Mouse (Mus musculus) activated CD4-positive, CD25-positive, alpha-beta regulatory T cell, adult 4 months (primary cell): Measurements from ENCODE around the gene Usp3. TPM values are rescaled to one million over a fixed set of nuclear protein-coding genes. Genes with fewer than 3 reads are reported as not detected.

Source experiments
- ATAC-seq: one replicate; pipeline ENCODE4 v1.8.0; 2017
- polyA plus RNA-seq, 2 experiments: library from polyadenylated mRNA; unstranded; fragments of 100-300 nt; shearing (Covaris generic); gene quantifications; one replicate each; pipeline ENCODE4 v1.2.1; 2017

Gene Usp3
- 100 to 1,000 TPM in 1 of 2 experiments, 10 to 100 TPM in 1; 95.5 to 156 TPM for polyA plus RNA-seq

GRCm38 (mm10) chr9:66592708-66593612 lies at the start of gene Usp3:
TSS of gene Usp3 (minus strand) at chr9:66593142.
- peak; percentile 80 for ATAC-seq

DNA sequence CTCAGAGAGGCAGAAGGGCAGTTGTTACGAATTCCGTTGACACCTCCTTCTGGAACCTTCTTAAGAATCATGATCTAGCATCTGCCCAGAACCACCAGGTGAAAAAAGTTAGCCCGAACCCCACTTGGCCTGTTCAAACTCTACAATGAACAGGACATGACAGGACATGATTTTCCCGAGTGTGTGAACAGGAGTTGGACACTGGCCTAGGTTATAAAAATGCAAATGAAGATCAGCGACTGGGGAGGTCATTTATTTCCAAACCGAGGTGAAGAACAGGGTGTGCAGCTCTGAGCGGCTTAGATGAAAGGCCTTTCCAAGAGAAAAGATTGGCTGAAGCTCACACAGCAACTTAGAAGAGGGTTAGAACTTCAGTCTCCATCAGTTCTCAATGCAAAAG lies 47.5 kb upstream of the Usp3 start:
- no peak for ATAC-seq

DNA sequence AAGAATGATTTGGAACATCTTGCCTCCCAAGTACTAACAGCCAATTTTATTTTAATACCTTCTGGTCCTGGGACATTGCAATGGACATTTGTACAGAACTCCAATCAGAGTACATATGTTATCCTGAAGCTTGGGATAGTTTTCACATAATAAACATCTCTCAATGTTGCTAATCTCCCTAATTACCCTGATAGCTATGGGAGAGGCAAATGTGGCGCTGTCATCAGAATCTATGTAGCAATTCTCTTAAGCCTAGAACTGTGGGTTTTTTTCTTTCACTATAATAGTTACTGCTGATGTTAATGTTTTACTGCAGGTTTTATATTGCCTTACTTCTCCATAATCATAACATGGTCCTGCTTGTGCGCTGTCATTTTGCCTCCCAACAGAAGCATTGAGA lies 46.7 kb upstream of the Usp3 start:
- no peak for ATAC-seq

DNA sequence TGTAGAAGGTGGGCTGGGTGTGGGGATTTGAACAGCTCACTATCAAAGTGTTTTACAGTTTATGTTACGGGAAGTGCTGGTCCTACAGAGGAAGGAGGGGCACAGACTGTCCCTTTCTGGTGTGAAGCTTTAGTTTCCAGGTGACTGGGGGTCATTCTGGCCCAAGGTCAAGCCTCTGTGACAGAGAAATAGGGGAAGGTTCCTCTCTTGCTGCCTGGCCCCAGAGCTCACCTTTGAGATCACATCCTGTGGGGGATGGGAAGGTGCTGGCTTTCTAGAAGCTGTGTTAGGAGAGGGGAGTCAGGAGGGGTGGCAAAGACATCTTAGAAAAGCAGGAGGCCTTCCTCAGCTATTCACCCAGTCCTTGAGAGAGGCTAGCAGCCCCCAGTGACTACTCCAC lies 39.5 kb upstream of the Usp3 start:
- ATAC-seq = no peak

DNA sequence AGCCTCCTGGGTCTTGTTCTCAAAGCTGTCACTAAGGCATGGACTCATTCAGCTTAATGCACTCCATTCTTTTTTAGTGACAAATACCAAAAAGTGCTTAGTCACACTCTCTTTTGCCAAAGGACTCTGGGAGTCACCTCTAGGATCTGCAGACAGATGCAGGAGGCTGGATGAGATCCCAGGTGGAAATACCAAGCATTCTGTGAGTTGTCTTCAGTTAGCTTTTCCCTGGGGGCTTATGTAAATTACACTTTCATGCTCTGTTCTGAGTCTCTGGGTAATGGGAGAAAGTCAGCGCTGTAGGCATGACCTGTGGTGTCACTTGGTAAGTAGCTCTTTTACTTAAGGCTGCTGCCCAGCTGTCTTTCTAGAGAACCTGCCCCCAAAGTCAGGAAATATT lies 38.0 kb upstream of the Usp3 start:
- ATAC-seq = no peak

DNA sequence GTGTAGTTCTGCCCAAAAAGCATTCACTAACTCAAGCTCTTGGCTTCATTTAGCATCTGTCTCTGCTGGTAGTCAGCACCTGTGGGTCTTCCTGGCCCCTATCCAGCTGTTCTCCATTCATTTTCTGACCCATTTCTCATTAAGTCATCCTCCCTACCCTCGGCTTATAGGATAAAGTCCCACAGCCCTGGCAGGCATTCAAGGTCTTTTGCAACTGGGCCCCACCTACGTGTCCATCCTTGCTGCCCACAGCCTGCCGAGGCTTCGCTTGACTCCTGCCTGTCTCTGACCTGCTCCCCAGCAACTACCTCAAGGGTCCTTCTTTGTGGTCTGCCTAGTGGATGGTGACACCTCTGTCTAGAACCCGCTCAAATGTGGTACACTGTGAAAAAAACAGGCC lies 33.7 kb upstream of the Usp3 start:
- no peak for ATAC-seq

- ATAC-seq = no peak
Measured at GRCm38 (mm10) chr9:66625974-66626530, 33.1 kb upstream of the Usp3 start.

DNA sequence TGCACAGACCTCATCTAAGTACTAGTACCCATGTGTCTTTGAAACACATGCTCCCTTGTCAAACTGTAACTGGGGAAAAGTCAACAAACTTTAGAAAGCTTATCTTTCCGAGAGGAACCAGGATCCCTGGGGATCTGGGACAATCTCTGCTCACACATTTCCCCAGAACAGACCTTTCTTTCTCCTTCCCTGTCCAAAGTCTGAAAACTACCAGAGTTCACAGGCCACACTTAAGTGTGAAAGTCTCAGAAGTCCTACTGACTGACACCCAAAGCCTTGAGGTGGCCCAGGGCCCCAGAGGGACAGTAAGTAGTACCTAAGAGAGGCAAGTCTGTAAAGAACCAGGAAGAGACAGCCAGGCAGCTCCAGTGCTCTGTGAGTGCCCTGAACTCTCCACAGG lies 31.9 kb upstream of the Usp3 start:
- ATAC-seq = no peak

DNA sequence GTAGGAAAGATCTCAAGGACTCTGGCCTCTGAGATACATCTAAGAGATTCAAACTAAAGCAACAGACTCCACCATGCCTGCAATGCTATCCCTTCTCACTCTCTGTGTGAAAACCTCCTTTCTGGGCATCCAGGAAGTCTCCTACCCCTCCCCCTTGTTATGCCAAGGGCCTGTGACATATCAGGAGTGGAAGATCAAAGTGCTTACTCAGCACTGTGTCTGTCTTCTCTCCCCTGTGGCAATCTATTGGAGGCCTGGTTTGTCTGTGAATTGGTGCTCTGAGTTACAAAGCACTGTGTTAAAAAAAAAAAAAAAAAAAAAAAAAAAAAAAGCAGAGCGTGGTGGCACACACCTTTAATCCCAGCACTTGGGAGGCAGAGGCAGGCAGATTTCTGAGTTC lies 30.7 kb upstream of the Usp3 start:
- ATAC-seq = peak; percentile 40

DNA sequence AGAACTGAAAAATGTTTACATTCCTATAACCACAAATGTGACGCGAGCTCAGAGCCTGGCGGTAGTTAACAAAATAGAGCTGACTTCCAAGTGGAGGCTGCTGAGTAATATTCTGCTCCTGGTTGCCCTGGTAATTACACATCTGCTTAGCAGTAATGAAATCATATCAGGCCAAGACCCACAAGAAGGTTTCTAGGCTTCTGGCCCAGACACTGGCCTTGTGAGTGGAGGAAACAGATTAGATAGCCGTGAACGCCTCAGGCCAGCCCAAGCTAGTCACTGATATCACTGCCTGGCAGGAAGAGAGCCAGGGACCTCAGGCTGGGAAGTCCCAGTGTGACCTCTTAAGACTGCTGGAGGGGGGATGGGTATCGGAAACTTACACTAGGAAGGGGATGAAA lies 27.6 kb upstream of the Usp3 start:
- ATAC-seq = no peak

- ATAC-seq = no peak
Measured at GRCm38 (mm10) chr9:66620055-66620454, 27.1 kb upstream of the Usp3 start.

- ATAC-seq = no peak
Measured at GRCm38 (mm10) chr9:66617812-66618211, 24.9 kb upstream of the Usp3 start.

DNA sequence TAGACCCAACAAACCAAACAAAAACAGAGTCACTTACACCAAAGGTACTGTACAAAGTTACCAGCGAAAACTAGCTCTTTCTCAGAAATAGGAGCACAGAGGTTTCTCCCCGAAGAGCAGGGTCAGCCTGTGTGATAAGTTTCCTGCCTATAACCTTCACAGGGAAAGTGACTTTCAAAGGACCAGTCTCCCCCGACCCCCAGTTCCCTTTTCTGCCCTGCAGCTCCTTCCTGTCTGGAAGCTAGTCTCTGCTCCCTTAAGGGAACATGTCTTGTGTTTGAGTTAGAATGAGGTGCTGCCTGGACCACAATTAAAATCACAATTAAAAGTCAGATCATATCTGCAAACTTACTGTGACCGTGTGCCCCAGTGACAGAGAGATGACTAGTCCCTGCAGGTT lies 23.9 kb upstream of the Usp3 start:
- no peak for ATAC-seq

GRCm38 (mm10) chr9:66615141-66615540 lies 22.2 kb upstream of the Usp3 start:
- peak; percentile 78 for ATAC-seq

GRCm38 (mm10) chr9:66614547-66614946 lies 21.6 kb upstream of the Usp3 start:
- no peak for ATAC-seq

DNA sequence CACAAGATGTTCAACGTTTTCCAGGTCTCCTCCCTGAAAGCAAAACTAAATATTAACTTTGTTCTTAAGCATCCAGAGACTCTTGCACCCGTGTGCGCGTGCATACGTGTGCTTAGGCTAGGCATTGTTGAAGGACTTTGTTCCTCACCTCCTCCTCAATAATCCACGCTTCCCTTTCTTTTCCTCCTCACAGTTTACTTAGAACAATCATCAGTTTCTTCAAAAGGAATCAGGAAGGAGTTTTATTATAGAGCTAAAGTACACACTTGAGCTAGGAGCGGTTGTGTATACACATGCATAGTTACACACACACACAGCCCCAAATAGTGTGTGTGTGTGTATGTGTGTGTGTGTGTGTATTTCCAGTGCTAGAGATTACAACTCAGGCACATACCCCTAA lies 20.7 kb upstream of the Usp3 start:
- no peak for ATAC-seq

- ATAC-seq = peak; percentile 56
Measured at GRCm38 (mm10) chr9:66611478-66612093, 18.6 kb upstream of the Usp3 start.

DNA sequence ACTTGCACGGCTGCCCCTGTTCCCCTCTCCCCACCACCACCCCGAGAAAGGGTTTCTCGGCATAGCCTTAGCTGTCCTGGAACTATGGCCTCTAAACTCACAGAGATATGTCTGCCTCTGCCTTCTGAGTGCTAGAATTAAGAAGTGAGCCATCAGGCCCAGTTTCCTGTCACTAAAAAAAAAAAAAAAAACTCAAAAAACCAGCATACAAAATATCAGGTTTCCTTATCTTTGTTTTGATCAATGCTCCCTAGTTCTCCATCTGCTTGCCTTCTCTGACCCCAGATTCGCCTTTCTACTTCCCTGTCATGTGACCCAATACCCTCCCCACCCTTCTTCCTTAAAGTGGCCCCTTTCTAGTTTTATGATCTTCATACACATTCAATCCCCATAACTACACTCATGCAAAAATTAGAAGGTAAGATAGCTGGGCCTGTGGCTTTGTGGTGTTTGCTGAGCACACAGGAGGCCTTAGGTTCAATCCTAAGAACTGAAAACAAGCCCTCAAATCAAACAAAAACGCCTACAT lies 15.9 kb upstream of the Usp3 start:
- ATAC-seq = no peak

DNA sequence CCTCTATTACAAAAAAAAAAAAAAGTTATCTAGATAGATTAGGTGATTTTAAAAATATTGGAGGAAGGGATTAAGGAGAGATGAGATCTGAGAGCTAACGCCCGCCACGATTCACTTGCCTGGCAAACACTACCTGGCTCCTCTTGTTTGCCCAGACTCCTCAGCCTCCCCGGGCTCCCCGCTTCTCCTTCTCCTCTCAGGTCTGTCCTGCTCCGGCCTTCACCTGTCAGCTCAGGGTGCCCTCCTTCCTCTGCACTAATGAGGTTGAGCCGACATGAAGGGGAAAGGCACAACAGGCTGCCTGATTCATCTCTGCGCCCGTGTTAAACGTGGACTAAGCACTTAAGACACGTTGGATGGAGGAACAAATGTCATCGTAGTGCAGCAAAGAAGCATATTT lies 13.9 kb upstream of the Usp3 start:
- ATAC-seq = no peak

DNA sequence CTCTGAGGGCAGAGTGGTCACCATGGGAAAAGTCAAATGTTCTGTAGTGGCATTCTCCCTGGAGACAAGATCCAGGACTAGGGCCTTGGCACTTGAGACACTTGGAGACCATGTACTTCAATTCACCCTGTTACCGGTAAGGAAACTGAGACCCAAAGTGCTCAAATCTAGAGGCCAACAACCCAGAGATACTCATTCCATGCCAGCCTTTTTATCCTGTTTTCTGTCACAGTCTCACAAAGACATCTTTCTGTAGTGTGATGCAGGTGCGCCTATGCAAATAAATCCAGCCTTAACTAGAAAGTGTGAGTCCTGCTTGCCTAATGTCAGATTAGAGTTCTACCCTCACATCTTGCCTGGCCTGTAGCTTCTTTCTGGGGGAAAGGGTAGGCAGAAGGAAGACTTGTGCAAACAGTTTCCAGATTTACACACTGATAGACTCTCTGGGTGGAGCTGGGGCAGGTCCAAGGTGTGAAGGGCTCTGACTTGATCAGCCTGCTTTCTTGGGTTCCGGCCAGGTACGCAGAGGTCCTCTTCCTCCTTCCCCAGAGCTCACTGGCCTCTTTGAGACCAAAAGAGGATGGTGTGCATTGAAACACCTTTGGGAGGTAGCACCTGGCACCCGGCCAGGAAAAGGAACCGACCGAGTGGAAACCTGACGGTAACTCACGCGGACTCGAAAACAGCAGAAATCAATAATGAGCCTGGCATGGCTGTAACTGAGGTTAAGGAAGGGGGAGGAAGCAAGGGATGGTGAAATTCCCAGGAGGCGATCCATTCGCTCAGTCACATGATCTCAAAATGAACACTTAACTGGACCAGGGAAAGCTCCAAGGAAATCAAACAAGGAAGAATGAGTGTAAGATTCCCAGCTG lies 13.2 kb upstream of the Usp3 start:
- ATAC-seq = no peak

GRCm38 (mm10) chr9:66604349-66605206 lies 11.6 kb upstream of the Usp3 start:
- no peak for ATAC-seq

GRCm38 (mm10) chr9:66603907-66604306 lies 11.0 kb upstream of the Usp3 start:
- ATAC-seq = no peak
